Mouse (Mus musculus): Measurements from ENCODE around the gene Rbm15.
"Not testable (repeated sequence)": the region's sequence is repeated elsewhere in the genome, so short reads cannot be mapped to it uniquely, and the experiment has no call there.

The Rbm15 gene

GRCm38 (mm10) chr3:107331746-107332126 is 1.7 kb downstream of the Rbm15 start:
- DNase-seq (ENCODE audit: low spot score in 2 of 2), result peak in 1 of 2 experiments; percentile 27

GRCm38 (mm10) chr3:107330503-107331424 is 2.7 kb downstream of the Rbm15 start:
- DNase-seq (ENCODE audit: low spot score in 2 of 2), result no peak

GRCm38 (mm10) chr3:107326442-107326841 is 7.0 kb downstream of the Rbm15 start:
- DNase-seq (ENCODE audit: low spot score in 2 of 2), result no peak

GRCm38 (mm10) chr3:107321776-107322175 is 11.7 kb downstream of the Rbm15 start:
- no peak for DNase-seq (ENCODE audit: low spot score in 2 of 2)

GRCm38 (mm10) chr3:107321141-107321540 is 12.3 kb downstream of the Rbm15 start:
- no peak for DNase-seq (ENCODE audit: low spot score in 2 of 2)

- no peak for DNase-seq (ENCODE audit: low spot score in 2 of 2)
Observed at GRCm38 (mm10) chr3:107317338-107317737, 16.1 kb downstream of the Rbm15 start.

GRCm38 (mm10) chr3:107296917-107297316 is 36.6 kb downstream of the Rbm15 start:
- not testable (repeated sequence) for DNase-seq (ENCODE audit: low spot score in 2 of 2)

- DNase-seq (ENCODE audit: low spot score in 2 of 2), result no peak
Observed at GRCm38 (mm10) chr3:107295672-107296360, 37.7 kb downstream of the Rbm15 start.

- DNase-seq (ENCODE audit: low spot score in 2 of 2), result no peak
Observed at GRCm38 (mm10) chr3:107290764-107291381, 42.6 kb downstream of the Rbm15 start, which contains the start of gene Slc16a4. TSS of gene Slc16a4 (plus strand) at chr3:107291230.

- no peak for DNase-seq (ENCODE audit: low spot score in 2 of 2)
Observed at GRCm38 (mm10) chr3:107287346-107287745, 46.1 kb downstream of the Rbm15 start.

GRCm38 (mm10) chr3:107286123-107286522 is 47.4 kb downstream of the Rbm15 start:
- DNase-seq (ENCODE audit: low spot score in 2 of 2), result no peak

- DNase-seq (ENCODE audit: low spot score in 2 of 2), result peak; percentile 83 to 89
Observed at GRCm38 (mm10) chr3:107278479-107279269, 54.8 kb downstream of the Rbm15 start, which contains the start of gene Lamtor5. TSS of gene Lamtor5 (plus strand) at chr3:107278858.

GRCm38 (mm10) chr3:107276626-107277025 is 56.8 kb downstream of the Rbm15 start:
- DNase-seq (ENCODE audit: low spot score in 2 of 2), result no peak

- no peak for DNase-seq (ENCODE audit: low spot score in 2 of 2)
Observed at GRCm38 (mm10) chr3:107275996-107276395, 57.5 kb downstream of the Rbm15 start.
